Mouse (Mus musculus): ENCODE results near the gene Tmem129. TPM values are rescaled to one million over a fixed set of nuclear protein-coding genes. Genes with fewer than 3 reads are reported as not detected.

Tmem129 gene
- polyA plus RNA-seq, 1 experiment from 2014 or later, result 40.5 TPM

DNA sequence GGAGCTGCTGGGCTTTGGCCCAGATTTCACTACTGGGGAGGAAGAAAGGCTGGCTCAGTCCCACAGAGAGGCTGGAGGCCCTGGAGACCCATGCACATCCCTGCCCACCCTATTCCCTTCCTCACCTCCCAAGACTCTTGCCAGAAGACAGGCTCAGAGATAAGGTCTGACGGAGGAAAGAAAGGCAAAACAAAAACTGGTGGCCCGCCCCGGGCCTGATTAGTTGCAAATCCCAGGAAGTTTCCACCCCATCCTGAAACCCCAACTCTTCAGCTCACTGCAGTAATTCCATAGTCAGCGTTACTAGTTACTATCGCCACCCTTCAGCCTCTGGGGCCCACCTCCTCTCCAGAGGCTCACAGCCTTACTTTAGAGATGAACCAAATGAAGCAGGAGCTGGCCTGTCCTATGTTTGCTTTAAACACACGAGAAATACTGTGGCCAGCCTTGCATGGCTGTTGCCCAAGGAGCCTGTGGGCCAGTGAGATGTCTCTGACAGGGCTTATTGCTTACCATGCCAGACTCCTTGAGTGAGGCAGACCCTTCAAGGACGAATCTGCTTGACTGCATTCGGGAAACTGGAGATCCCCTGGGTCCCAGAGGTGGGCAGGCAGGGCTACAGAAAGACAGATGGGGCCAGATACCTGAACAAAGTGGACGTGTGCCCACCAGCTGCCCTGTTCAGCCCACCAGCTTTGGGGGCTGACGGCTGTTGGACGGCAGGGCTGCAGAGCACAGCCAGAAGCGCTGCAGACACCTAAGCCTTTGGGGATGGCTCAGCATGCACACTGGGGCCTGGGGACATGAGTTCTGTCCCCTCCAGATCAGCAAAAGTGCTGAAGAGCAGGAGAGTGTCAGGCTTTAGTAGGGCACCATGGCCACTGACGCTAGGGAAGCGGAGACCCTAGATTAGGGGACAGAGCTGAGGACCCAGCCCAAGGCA lies 30.3 kb upstream of the Tmem129 start:
- ChIA-PET POLR2A (no interaction called here), CTCF (interaction anchor here (1.0 to 1.6 kb wide), 2 partner anchors 17 to 49 kb away, joined by 3 to 4 read pairs; no protein-coding TSS in a partner anchor)
- DNase-seq (ENCODE audit: low read depth, low spot score), result no peak
- TF ChIP-seq CTCF (IDR thresholded peaks at IDR 0.05), result no peak
- no peak for ATAC-seq
- in situ Hi-C loops (cut with MboI; ENCODE audit: low pct_unique_long_range_greater_than_20kb), result no loop called here
- H3K27me3 ChIP-seq, result no peaks in the 10 kb centered on the region

GRCm38 (mm10) chr5:33687142-33687541 lies 28.9 kb upstream of the Tmem129 start:
- no peak for ATAC-seq

DNA sequence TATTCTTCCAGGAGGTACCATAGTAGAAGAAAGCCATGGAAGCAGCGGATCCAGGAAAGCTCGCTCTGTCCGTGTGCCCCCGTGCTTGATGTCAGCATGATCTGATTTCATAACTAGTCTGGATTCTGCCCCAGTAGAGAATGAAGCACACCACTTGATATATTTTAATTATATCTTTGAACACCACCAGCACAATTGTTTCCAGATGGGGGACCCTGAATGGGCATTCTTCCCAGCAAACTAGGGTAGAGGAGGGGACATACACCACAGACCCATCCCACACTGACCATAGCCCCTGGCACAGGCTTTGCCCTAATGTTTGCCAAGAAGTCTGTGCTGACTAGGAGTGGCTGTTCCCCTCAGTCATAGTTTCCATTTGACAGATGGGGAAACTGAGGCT lies 26.7 kb upstream of the Tmem129 start:
- ATAC-seq (no peak), DNase-seq (ENCODE audit: low read depth, low spot score) (no peak)
- in situ Hi-C loops (cut with MboI; ENCODE audit: low pct_unique_long_range_greater_than_20kb), result no loop called here
- ChIA-PET POLR2A (no interaction called here), CTCF (interaction anchor here (0.9 to 4.1 kb wide), 12 partner anchors 8 to 57 kb away, joined by 3 to 25 read pairs (median 4); no protein-coding TSS in a partner anchor)
- TF ChIP-seq CTCF (IDR thresholded peaks at IDR 0.05), result no peak
- no peaks in the 10 kb centered on the region for H3K27me3 ChIP-seq

More at GRCm38 (mm10) chr5:33687142-33687541, 28.9 kb upstream of the Tmem129 start:
- in situ Hi-C loops (cut with MboI; ENCODE audit: low pct_unique_long_range_greater_than_20kb), result no loop called here
- H3K27me3 ChIP-seq, result no peaks in the 10 kb centered on the region
- no peak for DNase-seq (ENCODE audit: low read depth, low spot score)
- CTCF ChIA-PET, result interaction anchor here (1.0 to 4.1 kb wide), 4 partner anchors 15 to 51 kb away, joined by 3 to 25 read pairs (median 3); no protein-coding TSS in a partner anchor
- POLR2A ChIA-PET, result no interaction called here
- TF ChIP-seq CTCF (IDR thresholded peaks at IDR 0.05), result no peak

GRCm38 (mm10) chr5:33683897-33684652 lies 25.9 kb upstream of the Tmem129 start:
- DNase-seq (ENCODE audit: low read depth, low spot score) (no peak), ATAC-seq (peak; percentile 11)
- H3K27me3 ChIP-seq, result no peaks in the 10 kb centered on the region
- no peak for TF ChIP-seq CTCF (IDR thresholded peaks at IDR 0.05)
- ChIA-PET CTCF (interaction anchor here (0.9 to 4.1 kb wide), 16 partner anchors 9 to 80 kb away, joined by 3 to 25 read pairs (median 4); no protein-coding TSS in a partner anchor), POLR2A (no interaction called here)
- in situ Hi-C loops (cut with MboI; ENCODE audit: low pct_unique_long_range_greater_than_20kb), result no loop called here

DNA sequence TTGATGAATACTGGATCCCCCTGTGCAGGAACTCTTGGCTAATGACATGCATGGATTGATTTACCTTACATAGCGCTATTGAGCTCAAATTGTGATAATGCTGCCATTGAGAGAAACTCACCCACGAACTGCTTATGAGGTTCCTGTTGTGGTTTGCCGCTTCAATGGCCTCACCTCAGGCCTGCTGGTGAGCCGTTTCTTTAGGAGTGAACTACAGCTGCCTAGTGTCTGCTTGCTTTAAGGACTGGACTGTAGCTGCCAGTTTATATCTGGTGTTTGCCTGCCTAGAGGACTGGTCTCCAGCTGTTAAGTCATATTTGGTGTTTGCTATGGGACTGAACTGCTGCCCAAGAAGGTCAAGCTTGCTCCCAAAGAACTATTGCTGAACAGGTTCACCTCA lies 24.7 kb upstream of the Tmem129 start:
- no peak for DNase-seq (ENCODE audit: low read depth, low spot score)
- H3K27me3 ChIP-seq, result no peaks in the 10 kb centered on the region
- in situ Hi-C loops (cut with MboI; ENCODE audit: low pct_unique_long_range_greater_than_20kb), result no loop called here
- ChIA-PET CTCF (interaction anchor here (1.0 to 2.5 kb wide), 10 partner anchors 9 to 64 kb away, joined by 3 to 12 read pairs (median 4); no protein-coding TSS in a partner anchor), POLR2A (interaction anchor here (1.0 kb wide), 1 partner anchor 14 kb away, joined by 3 read pairs; no protein-coding TSS in a partner anchor)
- TF ChIP-seq CTCF (IDR thresholded peaks at IDR 0.05), result no peak
- ATAC-seq, result no peak

- no peaks in the 10 kb centered on the region for H3K27me3 ChIP-seq
- TF ChIP-seq CTCF (IDR thresholded peaks at IDR 0.05), result no peak
- POLR2A ChIA-PET, result no interaction called here
- in situ Hi-C loops (cut with MboI; ENCODE audit: low pct_unique_long_range_greater_than_20kb), result no loop called here
- CTCF ChIA-PET, result interaction anchor here (1.6 to 2.1 kb wide), 2 partner anchors 8 to 56 kb away, joined by 8 to 10 read pairs; no protein-coding TSS in a partner anchor
- ATAC-seq, result no peak
- DNase-seq (ENCODE audit: low read depth, low spot score), result no peak
Measured at GRCm38 (mm10) chr5:33681611-33682388, 23.6 kb upstream of the Tmem129 start.

DNA sequence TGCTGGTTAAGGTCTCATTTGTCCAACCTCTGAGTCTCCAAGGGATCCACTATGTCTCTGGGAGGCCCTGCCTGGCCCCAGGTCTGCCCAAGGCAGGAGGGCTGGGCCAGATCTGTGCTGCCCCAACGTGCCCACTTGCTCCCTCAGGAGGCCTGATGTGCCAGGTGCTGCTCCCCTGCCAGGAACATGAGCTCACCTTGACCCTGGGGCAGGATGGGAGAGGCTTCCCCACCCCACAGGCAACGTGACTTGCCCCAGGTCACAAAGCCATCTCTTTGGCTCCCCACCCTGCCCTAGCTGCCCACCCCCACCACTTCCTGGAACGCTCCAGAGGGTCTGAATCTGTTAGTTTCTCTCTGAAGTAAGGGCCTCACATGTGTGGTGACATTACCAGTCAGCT lies 22.8 kb upstream of the Tmem129 start:
- no peaks in the 10 kb centered on the region for H3K27me3 ChIP-seq
- ChIA-PET CTCF (no interaction called here), POLR2A (no interaction called here)
- in situ Hi-C loops (cut with MboI; ENCODE audit: low pct_unique_long_range_greater_than_20kb), result no loop called here
- no peak for TF ChIP-seq CTCF (IDR thresholded peaks at IDR 0.05)
- DNase-seq (ENCODE audit: low read depth, low spot score), result no peak
- ATAC-seq, result no peak

DNA sequence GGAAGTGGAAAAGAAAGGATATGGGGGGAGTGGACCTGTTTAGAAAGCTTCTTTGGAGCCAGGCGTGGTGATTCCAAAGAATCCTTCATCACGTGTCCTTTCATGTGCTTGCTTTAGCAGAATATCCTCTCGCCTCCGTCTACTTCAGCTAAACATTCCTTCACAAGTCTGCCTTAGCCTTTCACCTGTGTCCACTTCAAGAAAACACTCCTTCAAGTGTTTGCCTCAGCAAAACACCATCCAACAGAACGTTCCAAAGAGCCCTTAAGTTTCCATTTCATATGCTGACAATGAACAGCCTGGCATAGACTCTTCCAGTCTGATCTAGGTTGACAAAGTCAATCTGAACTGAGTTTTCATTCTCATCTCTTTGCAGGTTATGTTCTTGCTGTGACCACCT lies 20.0 kb upstream of the Tmem129 start:
- in situ Hi-C loops (cut with MboI; ENCODE audit: low pct_unique_long_range_greater_than_20kb), result loop anchor here (5.0 to 10.0 kb wide), 2 partner anchors 64 to 257 kb away; partner anchors contain the start of gene Nelfa
- ATAC-seq (no peak), DNase-seq (ENCODE audit: low read depth, low spot score) (no peak)
- CTCF ChIA-PET, result interaction anchor here (1.0 to 3.0 kb wide), 6 partner anchors 8 to 61 kb away, joined by 3 to 14 read pairs (median 4); no protein-coding TSS in a partner anchor
- TF ChIP-seq CTCF (IDR thresholded peaks at IDR 0.05), result no peak
- no peaks in the 10 kb centered on the region for H3K27me3 ChIP-seq
- POLR2A ChIA-PET, result interaction anchor here (0.7 to 1.5 kb wide), 2 partner anchors 17 to 19 kb away, joined by 3 read pairs; no protein-coding TSS in a partner anchor

GRCm38 (mm10) chr5:33675964-33676363 lies 17.7 kb upstream of the Tmem129 start:
- ATAC-seq (no peak), DNase-seq (ENCODE audit: low read depth, low spot score) (no peak)
- H3K27me3 ChIP-seq, result no peaks in the 10 kb centered on the region
- in situ Hi-C loops (cut with MboI; ENCODE audit: low pct_unique_long_range_greater_than_20kb), result loop anchor here (5.0 to 10.0 kb wide), 2 partner anchors 66 to 259 kb away; partner anchors contain the start of gene Nelfa
- TF ChIP-seq CTCF (IDR thresholded peaks at IDR 0.05), result peak; percentile 90
- ChIA-PET POLR2A (no interaction called here), CTCF (interaction anchor here (0.7 to 2.8 kb wide), 18 partner anchors 9 to 71 kb away, joined by 3 to 21 read pairs (median 4); partner anchors contain the start of gene Slbp)
